ENCODE assay signal across 8 mouse cellular contexts in the genomic region with DNA sequence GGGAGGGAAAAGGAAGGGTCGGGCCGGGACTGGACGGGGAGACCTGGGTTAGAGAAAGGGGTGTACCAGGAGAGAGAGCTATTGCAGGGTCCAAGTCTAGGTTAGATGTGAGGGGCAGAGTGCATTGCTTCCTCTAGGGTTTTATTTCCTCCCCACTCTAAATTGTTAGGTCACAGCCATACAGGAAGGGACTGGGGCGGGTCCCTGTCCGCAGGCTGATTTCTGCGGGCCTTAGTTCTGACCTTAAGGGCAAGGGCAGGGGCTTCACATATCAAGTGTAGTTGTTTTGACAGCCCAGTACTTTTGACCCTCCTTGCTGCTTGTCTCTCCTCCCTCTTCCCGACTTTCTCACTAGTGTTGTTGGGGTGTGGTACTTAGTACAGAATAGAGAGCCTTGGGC. TPM values are rescaled to one million over a fixed set of nuclear protein-coding genes. Genes with fewer than 3 reads are reported as not detected.
DNase-seq lines count a peak whose midpoint lies in the region; ATAC-seq and TF ChIP-seq lines count a peak whose summit lies in the region.

No protein-coding gene starts in this region.

- peak overlapping the region; percentile 99 for H3K27ac ChIP-seq in heart, postnatal 0 days (ENCODE audit: low read depth)
- peak overlapping the region; percentile 81 for H3K27ac ChIP-seq in liver, embryonic 14.5 days
- no peak overlapping the region for H3K27ac ChIP-seq in neural tube, embryonic 12.5 days

- 0% methylated on average over 7 of the region's 7 CpGs for WGBS in heart, postnatal 0 days
- WGBS in liver, embryonic 14.5 days (ENCODE audit: insufficient replicate concordance) = 2% methylated on average over 7 of the region's 7 CpGs
- 3% methylated on average over 7 of the region's 7 CpGs for WGBS in neural tube, embryonic 12.5 days

- H3K4me2 ChIP-seq in heart, postnatal 0 days (ENCODE audit: low read depth, low read length) = peak overlapping the region; percentile 90
- H3K4me2 ChIP-seq in liver, embryonic 14.5 days (ENCODE audit: low read depth) = peak overlapping the region; percentile 98
- H3K4me2 ChIP-seq in neural tube, embryonic 12.5 days (replicated peaks) = peak overlapping the region; percentile 84

- peaks cover 19% of the 10 kb centered on the region for H3K36me3 ChIP-seq in heart, postnatal 0 days (replicated peaks; ENCODE audit: control insufficient read depth, insufficient read depth, low read length)
- peaks cover 15% of the 10 kb centered on the region for H3K36me3 ChIP-seq in liver, embryonic 14.5 days (replicated peaks; ENCODE audit: control insufficient read depth, insufficient read depth, low read depth)
- H3K36me3 ChIP-seq in neural tube, embryonic 12.5 days = peaks cover 12% of the 10 kb centered on the region

- H3K9me3 ChIP-seq in heart, postnatal 0 days (replicated peaks; ENCODE audit: control insufficient read depth, low read length) = no peaks in the 10 kb centered on the region
- no peaks in the 10 kb centered on the region for H3K9me3 ChIP-seq in liver, embryonic 14.5 days (ENCODE audit: control insufficient read depth, low read length)
- H3K9me3 ChIP-seq in neural tube, embryonic 12.5 days = no peaks in the 10 kb centered on the region

- peak overlapping the region; percentile 98 for H3K9ac ChIP-seq in heart, postnatal 0 days (replicated peaks; ENCODE audit: low read depth, low read length)
- H3K9ac ChIP-seq in liver, embryonic 14.5 days (replicated peaks) = peak overlapping the region; percentile 100
- H3K9ac ChIP-seq in neural tube, embryonic 12.5 days = peak overlapping the region; percentile 96

- H3K27me3 ChIP-seq in heart, postnatal 0 days (ENCODE audit: control insufficient read depth, insufficient read depth, low read length) = no peaks in the 10 kb centered on the region
- H3K27me3 ChIP-seq in liver, embryonic 14.5 days (ENCODE audit: control insufficient read depth, insufficient read depth, low read length) = no peaks in the 10 kb centered on the region
- no peaks in the 10 kb centered on the region for H3K27me3 ChIP-seq in neural tube, embryonic 12.5 days (replicated peaks)

- intact Hi-C loops in heart, postnatal 25 days (cut with DNase I) = no loop called here

- no peak for TF ChIP-seq EP300 in heart, postnatal 0 days (IDR thresholded peaks at IDR 0.05; ENCODE audit: low read depth)
- no peak for TF ChIP-seq EP300 in liver, embryonic 14.5 days (IDR thresholded peaks at IDR 0.05; ENCODE audit: low read depth)

- peak overlapping the region; percentile 99 for H3K4me3 ChIP-seq in heart, postnatal 0 days (ENCODE audit: low read depth, low read length)
- H3K4me3 ChIP-seq in liver, embryonic 14.5 days (ENCODE audit: insufficient read depth in 1 of 2, low read depth in 2 of 2, low read length in 2 of 2) = peak overlapping the region; percentile 87 to 96
- H3K4me3 ChIP-seq in neural tube, embryonic 12.5 days = peak overlapping the region; percentile 93

- DNase-seq in heart, adult 11 months = peak; percentile 95
- DNase-seq in heart, postnatal 25 days (ENCODE audit: low spot score) = no peak
- peak; percentile 54 for DNase-seq in heart, postnatal 0 days (ENCODE audit: low spot score)
- DNase-seq in liver, embryonic 14.5 days (ENCODE audit: low read depth in 3 of 3, low spot score in 3 of 3) = no peak
- DNase-seq in left cerebral cortex, adult 18-20 months (ENCODE audit: low spot score in 2 of 2) = no peak
- no peak for DNase-seq in frontal cortex, adult 2 months (ENCODE audit: extremely low spot score in 1 of 2, low spot score in 1 of 2)

- H3K4me1 ChIP-seq in heart, postnatal 0 days (ENCODE audit: control insufficient read depth, insufficient read depth) = peaks cover 34% of the 10 kb centered on the region
- H3K4me1 ChIP-seq in liver, embryonic 14.5 days (replicated peaks; ENCODE audit: control insufficient read depth in 2 of 2, insufficient read depth in 2 of 2, low read length in 1 of 2) = peaks cover 9 to 16% of the 10 kb centered on the region in 2 experiments
- peaks cover 19% of the 10 kb centered on the region for H3K4me1 ChIP-seq in neural tube, embryonic 12.5 days

- ATAC-seq in common myeloid progenitor, adult 5-6 weeks (replicated peaks; ENCODE audit: low read depth, poor library complexity, severe bottlenecking) = 0 out of 2 replicates have a peak, but pooled peaks have one; percentile 9
- ATAC-seq in heart, postnatal 0 days (ENCODE audit: insufficient read depth, low read depth) = no peak
- no peak for ATAC-seq in liver, embryonic 14.5 days (ENCODE audit: insufficient read depth)
- ATAC-seq in neural tube, embryonic 12.5 days (ENCODE audit: low FRiP score, low read depth) = peak; percentile 2; the same call in 1 of the 2 replicates

- no peak; the same call in 1 of the 2 replicates for TF ChIP-seq CTCF in heart, postnatal 0 days (IDR thresholded peaks at IDR 0.05; ENCODE audit: low read depth)
- TF ChIP-seq CTCF in liver, embryonic 14.5 days (IDR thresholded peaks at IDR 0.05; ENCODE audit: low read depth) = no peak

RNA-seq across cellular contexts. Expression of a gene that starts 1.1 kb away (rescaled TPM):
- 100 to 1,000 TPM; 392 to 395 TPM for total RNA-seq in heart, postnatal 25 days (2021)
- 300 and 324 TPM in 2 replicates for total RNA-seq in common myeloid progenitor, adult 5-6 weeks (2017)
- 1,358 and 1,465 TPM in 2 replicates for total RNA-seq in heart, postnatal 0 days (2014; rRNA removed; ENCODE audit: low replicate concordance)
- 616 and 625 TPM in 2 replicates for polyA plus RNA-seq in heart, postnatal 0 days (2015; fragmentation: Nextera tagmentation; extraction: Ambion mirVana)
- 345 and 412 TPM in 2 replicates for polyA plus RNA-seq in liver, embryonic 14.5 days (2012; rRNA removed)
- polyA plus RNA-seq in liver, embryonic 14.5 days (2014; fragmentation: Nextera tagmentation; extraction: Ambion mirVana) = 279 and 297 TPM in 2 replicates
- 470 and 490 TPM in 2 replicates for polyA plus RNA-seq in neural tube, embryonic 12.5 days (2016; fragmentation: Nextera tagmentation; extraction: Ambion mirVana)
- 100 to 1,000 TPM; 150 to 163 TPM for total RNA-seq in left cerebral cortex, adult 18-20 months (2021)
- polyA plus RNA-seq in frontal cortex, adult 2 months (2012; rRNA removed) = 357 and 519 TPM in 2 replicates

RNA-seq across cellular contexts. Expression of a gene that starts 3.0 kb away (rescaled TPM):
- 10 to 100 TPM; 22.8 to 23.1 TPM for total RNA-seq in heart, postnatal 25 days (2021)
- total RNA-seq in common myeloid progenitor, adult 5-6 weeks (2017) = 76.4 and 129 TPM in 2 replicates
- total RNA-seq in heart, postnatal 0 days (2014; rRNA removed; ENCODE audit: low replicate concordance) = 1.6 and 4.1 TPM in 2 replicates
- polyA plus RNA-seq in heart, postnatal 0 days (2015; fragmentation: Nextera tagmentation; extraction: Ambion mirVana) = 105 and 111 TPM in 2 replicates
- 22.4 and 26.8 TPM in 2 replicates for polyA plus RNA-seq in liver, embryonic 14.5 days (2012; rRNA removed)
- polyA plus RNA-seq in liver, embryonic 14.5 days (2014; fragmentation: Nextera tagmentation; extraction: Ambion mirVana) = 72.9 and 79.2 TPM in 2 replicates
- 97.6 and 113 TPM in 2 replicates for polyA plus RNA-seq in neural tube, embryonic 12.5 days (2016; fragmentation: Nextera tagmentation; extraction: Ambion mirVana)
- 10 to 100 TPM; 18.3 to 20.9 TPM for total RNA-seq in left cerebral cortex, adult 18-20 months (2021)
- polyA plus RNA-seq in frontal cortex, adult 2 months (2012; rRNA removed) = 35.6 and 35.9 TPM in 2 replicates

RNA-seq across cellular contexts. Expression of a gene that starts 6.0 kb away (rescaled TPM):
- total RNA-seq in heart, postnatal 25 days (2021) = under 1 TPM in 1 of 2 experiments, not detected in 1; 0.14 TPM
- not detected in 2 replicates for total RNA-seq in common myeloid progenitor, adult 5-6 weeks (2017)
- total RNA-seq in heart, postnatal 0 days (2014; rRNA removed; ENCODE audit: low replicate concordance) = not detected in 2 replicates
- 0.36 and 0.55 TPM in 2 replicates for polyA plus RNA-seq in heart, postnatal 0 days (2015; fragmentation: Nextera tagmentation; extraction: Ambion mirVana)
- 0.84 and 1.1 TPM in 2 replicates for polyA plus RNA-seq in liver, embryonic 14.5 days (2012; rRNA removed)
- polyA plus RNA-seq in liver, embryonic 14.5 days (2014; fragmentation: Nextera tagmentation; extraction: Ambion mirVana) = 1.8 and 2.0 TPM in 2 replicates
- polyA plus RNA-seq in neural tube, embryonic 12.5 days (2016; fragmentation: Nextera tagmentation; extraction: Ambion mirVana) = 2.4 and 2.5 TPM in 2 replicates
- not detected for total RNA-seq in left cerebral cortex, adult 18-20 months (2021)
- 0.60 and 1.3 TPM in 2 replicates for polyA plus RNA-seq in frontal cortex, adult 2 months (2012; rRNA removed)

RNA-seq across cellular contexts. Expression of a gene that starts 6.5 kb away (rescaled TPM):
- total RNA-seq in heart, postnatal 25 days (2021) = under 1 TPM in 1 of 2 experiments, not detected in 1; 0.10 TPM
- 1.4 and 1.8 TPM in 2 replicates for total RNA-seq in common myeloid progenitor, adult 5-6 weeks (2017)
- 0.39 TPM in 1 of 2 replicates, not detected in the other for total RNA-seq in heart, postnatal 0 days (2014; rRNA removed; ENCODE audit: low replicate concordance)
- 0.04 and 0.12 TPM in 2 replicates for polyA plus RNA-seq in heart, postnatal 0 days (2015; fragmentation: Nextera tagmentation; extraction: Ambion mirVana)
- 0.17 and 0.22 TPM in 2 replicates for polyA plus RNA-seq in liver, embryonic 14.5 days (2012; rRNA removed)
- polyA plus RNA-seq in liver, embryonic 14.5 days (2014; fragmentation: Nextera tagmentation; extraction: Ambion mirVana) = 0.08 and 0.11 TPM in 2 replicates
- 0.46 and 0.79 TPM in 2 replicates for polyA plus RNA-seq in neural tube, embryonic 12.5 days (2016; fragmentation: Nextera tagmentation; extraction: Ambion mirVana)
- under 1 TPM; 0.26 to 0.37 TPM for total RNA-seq in left cerebral cortex, adult 18-20 months (2021)
- 0.55 and 1.4 TPM in 2 replicates for polyA plus RNA-seq in frontal cortex, adult 2 months (2012; rRNA removed)

RNA-seq across cellular contexts. Expression of a gene that starts 23.8 kb away (rescaled TPM):
- total RNA-seq in heart, postnatal 25 days (2021) = 10 to 100 TPM; 29.1 to 30.2 TPM
- 51.2 and 61.1 TPM in 2 replicates for total RNA-seq in common myeloid progenitor, adult 5-6 weeks (2017)
- total RNA-seq in heart, postnatal 0 days (2014; rRNA removed; ENCODE audit: low replicate concordance) = 13.4 and 15.0 TPM in 2 replicates
- polyA plus RNA-seq in heart, postnatal 0 days (2015; fragmentation: Nextera tagmentation; extraction: Ambion mirVana) = 35.9 and 36.4 TPM in 2 replicates
- polyA plus RNA-seq in liver, embryonic 14.5 days (2012; rRNA removed) = 3.4 and 8.7 TPM in 2 replicates
- polyA plus RNA-seq in liver, embryonic 14.5 days (2014; fragmentation: Nextera tagmentation; extraction: Ambion mirVana) = 20.1 and 22.2 TPM in 2 replicates
- polyA plus RNA-seq in neural tube, embryonic 12.5 days (2016; fragmentation: Nextera tagmentation; extraction: Ambion mirVana) = 74.2 and 77.8 TPM in 2 replicates
- total RNA-seq in left cerebral cortex, adult 18-20 months (2021) = 10 to 100 TPM; 41.6 to 45.0 TPM
- 36.0 and 38.5 TPM in 2 replicates for polyA plus RNA-seq in frontal cortex, adult 2 months (2012; rRNA removed)

Comparison
In these comparisons a context has a peak if more than half of its experiments do, and no peak if none do; other contexts are left out.
1. DNase-seq: peak in heart, adult 11 months (single experiment) and heart, postnatal 0 days (single experiment); none in heart, postnatal 25 days (single experiment), liver, embryonic 14.5 days (0 of 3), left cerebral cortex, adult 18-20 months (0 of 2) and frontal cortex, adult 2 months (0 of 2).
2. ATAC-seq: peak in common myeloid progenitor, adult 5-6 weeks (single experiment) and neural tube, embryonic 12.5 days (single experiment); none in heart, postnatal 0 days (single experiment) and liver, embryonic 14.5 days (single experiment).
3. Peak in every context shown above with its lines, with median percentiles within 50 percentile points of each other: H3K4me2 ChIP-seq, H3K4me3 ChIP-seq and H3K9ac ChIP-seq.